Mouse (Mus musculus) CD8-positive naive resting alpha-beta T cell, adult 2 months (primary cell): ENCODE results near the gene Ppp2r5c.
A peak's percentile ranks its signal among the peaks of the same experiment; 100 is the strongest.

ENCODE experiments used
- DNase-seq, 2 experiments: peaks; one replicate each; pipeline ENCODE4 v3.0.0; 2022; ENCODE audit warnings: low read depth in 2 of 2, low spot score in 2 of 2

Ppp2r5c gene

GRCm38 (mm10) chr12:110485585-110486331 lies 38.8 kb downstream of the Ppp2r5c start:
- peak; percentile 85 to 88 for DNase-seq

DNA sequence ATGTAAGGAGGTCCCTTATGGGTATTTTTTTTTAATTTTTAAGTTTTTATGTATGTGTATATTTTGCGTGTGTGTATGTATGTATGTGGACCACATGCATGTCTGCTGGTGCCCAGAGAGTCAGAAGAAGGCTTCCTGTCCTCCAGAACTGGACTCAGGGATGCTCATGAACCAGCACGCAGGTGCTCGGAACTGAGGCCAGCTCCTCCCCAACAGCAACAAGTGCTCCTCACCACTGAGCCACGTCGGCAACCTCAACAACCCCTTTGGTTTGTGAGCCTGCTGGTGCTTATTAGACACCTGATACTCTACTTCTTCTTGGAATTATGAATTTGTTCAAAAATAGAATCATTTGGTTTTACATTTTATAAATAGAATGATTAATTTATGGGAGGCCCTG lies 39.9 kb downstream of the Ppp2r5c start:
- DNase-seq: no peak

- no peak for DNase-seq
Observed at GRCm38 (mm10) chr12:110488031-110488430, 41.1 kb downstream of the Ppp2r5c start.

DNA sequence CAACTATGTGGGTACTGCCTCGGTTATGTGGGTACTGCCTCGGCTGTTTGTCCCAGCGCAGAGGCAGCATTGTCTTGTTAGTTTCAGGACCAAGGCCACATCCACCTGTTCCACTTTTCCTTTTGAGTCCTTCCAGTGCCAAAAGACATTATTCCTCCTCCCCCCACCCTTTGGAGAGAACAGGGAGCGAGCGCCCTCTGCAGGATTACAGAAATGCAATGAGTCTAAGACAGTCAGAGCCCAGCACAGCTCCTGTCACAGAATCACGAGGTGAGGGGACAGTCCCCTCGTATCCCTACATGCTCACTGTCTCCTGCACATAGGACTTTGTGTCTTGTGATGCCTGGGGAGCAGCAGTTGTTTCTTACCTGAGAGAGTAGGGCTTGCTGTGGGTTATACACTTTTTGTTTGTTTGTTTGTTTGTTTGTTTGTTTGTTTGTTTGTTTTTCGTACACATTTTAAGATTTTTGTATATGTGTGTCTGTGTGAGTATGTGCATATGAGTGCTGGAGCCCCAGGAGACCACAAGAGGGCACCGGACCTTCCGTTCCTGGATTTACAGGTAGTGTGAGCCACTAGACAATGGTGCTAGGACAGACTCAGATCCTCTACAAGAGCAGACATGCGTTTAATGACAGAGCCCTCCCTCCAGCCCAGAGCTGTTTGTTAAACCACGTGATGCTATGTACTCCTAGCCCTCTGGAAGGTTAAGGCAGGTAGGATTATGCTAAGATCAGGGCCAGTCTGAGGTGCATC lies 43.2 kb downstream of the Ppp2r5c start:
- DNase-seq: no peak

DNA sequence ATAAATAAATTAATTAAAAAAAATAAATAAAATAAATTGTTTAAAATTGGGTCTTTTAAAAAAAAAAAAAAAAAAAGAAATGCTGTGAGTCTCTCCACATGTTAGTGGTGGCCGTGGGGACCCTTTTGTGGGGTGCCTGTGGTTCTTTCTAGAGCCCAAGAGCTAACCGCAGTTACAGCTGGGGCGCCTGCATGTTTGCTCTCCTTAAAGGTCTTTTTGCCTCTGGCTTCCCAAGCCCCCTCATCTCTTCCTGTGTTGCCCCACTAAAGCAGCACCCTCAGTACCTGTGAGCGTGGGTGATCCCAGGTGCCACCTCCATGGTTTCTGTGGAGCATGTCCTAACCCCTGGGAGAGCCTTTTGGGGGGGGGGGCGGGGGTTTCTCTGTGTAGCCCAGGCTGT lies 45.5 kb downstream of the Ppp2r5c start:
- no peak for DNase-seq

- no peak for DNase-seq
Observed at GRCm38 (mm10) chr12:110493597-110494369, 46.9 kb downstream of the Ppp2r5c start.

GRCm38 (mm10) chr12:110494846-110495245 lies 47.9 kb downstream of the Ppp2r5c start:
- DNase-seq: peak in 1 of 2 experiments; percentile 45

GRCm38 (mm10) chr12:110495260-110495659 lies 48.3 kb downstream of the Ppp2r5c start:
- DNase-seq: no peak

DNA sequence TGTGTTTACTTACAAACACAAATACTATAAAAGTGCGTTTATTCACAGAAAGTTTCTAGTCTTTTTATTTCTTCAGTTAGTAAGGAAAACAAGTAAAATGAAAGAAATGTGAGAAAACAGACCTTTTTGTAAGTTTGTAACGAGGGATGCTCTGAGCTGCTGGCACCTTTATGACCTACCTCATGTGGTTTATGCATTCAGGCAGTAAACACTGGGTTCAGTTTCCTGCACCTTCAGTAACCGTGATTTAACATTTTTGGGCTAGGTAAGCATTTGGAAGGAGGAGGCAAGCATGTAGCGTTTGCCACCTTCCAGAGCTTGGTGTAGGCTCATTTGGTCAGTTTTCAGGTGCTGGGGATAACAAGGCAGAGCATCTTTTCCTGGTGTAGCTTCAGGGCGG lies 49.1 kb downstream of the Ppp2r5c start:
- no peak for DNase-seq

- DNase-seq: no peak
Observed at GRCm38 (mm10) chr12:110497013-110497412, 50.1 kb downstream of the Ppp2r5c start.

GRCm38 (mm10) chr12:110497485-110497884 lies 50.6 kb downstream of the Ppp2r5c start:
- no peak for DNase-seq

GRCm38 (mm10) chr12:110498283-110499224 lies 51.6 kb downstream of the Ppp2r5c start:
- DNase-seq: no peak

GRCm38 (mm10) chr12:110499225-110499992 lies 52.5 kb downstream of the Ppp2r5c start:
- no peak for DNase-seq

GRCm38 (mm10) chr12:110500095-110500494 lies 53.2 kb downstream of the Ppp2r5c start:
- DNase-seq: no peak

GRCm38 (mm10) chr12:110503406-110504144 lies 56.7 kb downstream of the Ppp2r5c start:
- peak; percentile 51 to 75 for DNase-seq

- no peak for DNase-seq
Observed at GRCm38 (mm10) chr12:110504145-110504490, 57.2 kb downstream of the Ppp2r5c start.

GRCm38 (mm10) chr12:110504793-110505192 lies 57.9 kb downstream of the Ppp2r5c start:
- peak in 1 of 2 experiments; percentile 53 for DNase-seq

GRCm38 (mm10) chr12:110506046-110506445 lies 59.1 kb downstream of the Ppp2r5c start:
- peak; percentile 61 to 72 for DNase-seq

- DNase-seq: no peak
Observed at GRCm38 (mm10) chr12:110507714-110508297, 60.9 kb downstream of the Ppp2r5c start.
